Mouse (Mus musculus) myocyte (in vitro differentiated cells): ENCODE measurements around the gene Pdia3.

Source experiments
- CEBPB ChIP-seq: IDR thresholded peaks from 2 replicates; pipeline ENCODE4 v1.6.1; 2011; ENCODE audit warnings: mild to moderate bottlenecking, moderate library complexity; ENCODE audit not compliant: poor library complexity, insufficient read depth, severe bottlenecking
- E2F4 ChIP-seq: IDR thresholded peaks from one replicate; pipeline ENCODE4 v1.6.1; 2011; ENCODE audit warnings: mild to moderate bottlenecking, control low read depth, moderate library complexity; ENCODE audit not compliant: insufficient read depth
- MAX ChIP-seq: IDR thresholded peaks from one replicate; pipeline ENCODE4 v1.6.1; 2011; ENCODE audit warnings: low read depth, mild to moderate bottlenecking, control low read depth
- MYOD1 ChIP-seq, 3 experiments: IDR thresholded peaks; one replicate each; pipeline ENCODE4 v1.6.1; 2011; ENCODE audit warnings: control low read depth in 2 of 3, low read depth in 2 of 3, mild to moderate bottlenecking in 2 of 3, moderate library complexity in 1 of 3; ENCODE audit not compliant: insufficient read length in 2 of 3, control insufficient read depth in 1 of 3
- MYOG ChIP-seq, 3 experiments: IDR thresholded peaks; one replicate each; pipeline ENCODE4 v1.6.1; 2011; ENCODE audit warnings: control low read depth in 2 of 3, low read depth in 2 of 3, mild to moderate bottlenecking in 2 of 3; ENCODE audit not compliant: insufficient read length in 2 of 3, control insufficient read depth in 1 of 3, insufficient read depth in 1 of 3
- POLR2A ChIP-seq: IDR thresholded peaks from one replicate; pipeline ENCODE4 v1.6.1; 2011; ENCODE audit warnings: low read depth, mild to moderate bottlenecking, control low read depth, moderate library complexity; ENCODE audit not compliant: insufficient read length
- POLR2AphosphoS2 ChIP-seq: IDR thresholded peaks from one replicate; pipeline ENCODE4 v1.6.1; 2011; ENCODE audit warnings: low read depth, control low read depth; ENCODE audit not compliant: insufficient read length
- REST ChIP-seq: IDR thresholded peaks from one replicate; pipeline ENCODE4 v1.6.1; 2011; ENCODE audit warnings: mild to moderate bottlenecking, control low read depth, moderate library complexity; ENCODE audit not compliant: insufficient read depth, insufficient read length
- SRF ChIP-seq: IDR thresholded peaks from one replicate; pipeline ENCODE4 v1.6.1; 2011; ENCODE audit warnings: low read depth; ENCODE audit not compliant: control insufficient read depth, insufficient read length
- TCF12 ChIP-seq: IDR thresholded peaks from one replicate; pipeline ENCODE4 v1.6.1; 2011; ENCODE audit warnings: mild to moderate bottlenecking, control low read depth; ENCODE audit not compliant: poor library complexity, insufficient read depth, severe bottlenecking
- TCF3 ChIP-seq: IDR thresholded peaks from one replicate; pipeline ENCODE4 v1.6.1; 2011; ENCODE audit warnings: low read depth, control low read depth; ENCODE audit not compliant: insufficient read length
- USF1 ChIP-seq: IDR thresholded peaks from one replicate; pipeline ENCODE4 v1.6.1; 2011; ENCODE audit warnings: low read depth, mild to moderate bottlenecking, control low read depth, moderate library complexity

GRCm38 (mm10) chr2:121441800-121442199 is 28.2 kb downstream of the Pdia3 start:
- no peak for TF ChIP-seq POLR2A
- TF ChIP-seq E2F4, result no peak
- no peak for TF ChIP-seq POLR2AphosphoS2
- no peak for TF ChIP-seq CEBPB
- no peak for TF ChIP-seq USF1
- no peak for TF ChIP-seq MYOG (IDR thresholded peaks at IDR 0.05; ENCODE audit: control insufficient read depth in 1 of 3, insufficient read depth in 1 of 3, insufficient read length in 2 of 3, low read depth in 2 of 3)
- TF ChIP-seq MYOD1 (IDR thresholded peaks at IDR 0.05; ENCODE audit: control insufficient read depth in 1 of 3, insufficient read length in 2 of 3, low read depth in 2 of 3), result no peak
- no peak for TF ChIP-seq TCF12
- no peak for TF ChIP-seq REST
- no peak for TF ChIP-seq MAX
- no peak for TF ChIP-seq SRF
- TF ChIP-seq TCF3, result no peak
